In the genomic region with DNA sequence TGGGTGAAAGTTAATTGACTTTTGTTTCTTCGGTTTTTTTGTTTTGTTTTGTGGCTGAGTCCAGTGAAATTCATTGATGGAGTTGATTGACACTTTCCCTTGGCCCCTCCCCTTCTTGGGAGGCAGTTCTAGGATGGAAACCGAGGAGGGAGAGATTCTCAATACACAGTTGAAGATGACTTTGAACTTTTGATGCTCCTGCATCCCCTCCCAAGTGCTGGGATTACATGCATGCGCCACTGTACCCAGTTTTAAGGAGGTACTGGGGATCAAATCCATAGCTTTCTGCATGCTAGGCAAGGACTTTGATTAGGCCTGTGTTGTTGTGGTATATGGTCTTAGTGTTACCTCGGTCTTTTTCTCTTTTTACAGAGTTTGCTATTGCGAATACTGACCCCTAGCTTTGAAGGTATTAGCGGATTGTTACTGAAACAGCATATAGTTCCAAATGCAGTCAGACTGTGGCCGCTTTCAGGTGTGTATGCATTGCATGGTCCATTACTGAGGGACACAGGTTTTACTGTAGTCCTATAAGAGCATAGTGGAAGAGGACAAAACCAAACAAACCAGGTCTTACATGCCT, we compare ENCODE assay signal across 8 mouse cellular contexts. TPM values are rescaled to one million over a fixed set of nuclear protein-coding genes. Genes with fewer than 3 reads are reported as not detected.
DNase-seq lines count a peak whose midpoint lies in the region; ATAC-seq and TF ChIP-seq lines count a peak whose summit lies in the region.

No protein-coding gene starts in this region.

- TF ChIP-seq CTCF in thymus, adult 2 months (IDR thresholded peaks at IDR 0.05; ENCODE audit: borderline replicate concordance, control insufficient read depth, extremely low read depth, insufficient read depth, low read length, poor library complexity), result no peak

- 0 out of 2 replicates have a peak, but pooled peaks cover under 1% of the 10 kb centered on the region for H3K36me3 ChIP-seq in thymus, adult 2 months (ENCODE audit: control insufficient read depth, insufficient read depth, low read length)
- peaks cover 38% of the 10 kb centered on the region for H3K36me3 ChIP-seq in limb, embryonic 10.5 days
- H3K36me3 ChIP-seq in neural tube, embryonic 15.5 days, result peaks cover 9% of the 10 kb centered on the region; the same call in 1 of the 2 replicates

- ATAC-seq in neural tube, embryonic 15.5 days (ENCODE audit: low FRiP score), result no peak

- H3K9ac ChIP-seq in neural tube, embryonic 15.5 days (replicated peaks), result peak overlapping the region; percentile 93

- H3K9me3 ChIP-seq in limb, embryonic 10.5 days (replicated peaks), result no peaks in the 10 kb centered on the region
- H3K9me3 ChIP-seq in neural tube, embryonic 15.5 days (replicated peaks), result no peaks in the 10 kb centered on the region

- WGBS in thymus, adult 2 months, result 30% methylated on average over 7 of the region's 7 CpGs
- 44% methylated on average over 7 of the region's 7 CpGs for WGBS in limb, embryonic 10.5 days
- WGBS in neural tube, embryonic 15.5 days, result 39% methylated on average over 7 of the region's 7 CpGs

- H3K4me2 ChIP-seq in neural tube, embryonic 15.5 days, result peak overlapping the region; percentile 79

- peak; percentile 19 for DNase-seq in cerebellum, adult 11-12 months
- no peak for DNase-seq in cerebellum, adult 11 months
- DNase-seq in thymus, adult 2 months, result no peak
- DNase-seq in thymus, postnatal 4 days, result no peak
- DNase-seq in limb, embryonic 10.5 days (ENCODE audit: low spot score), result no peak
- no peak for DNase-seq in yolk sac, embryonic 10.5 days (ENCODE audit: low spot score)
- no peak for DNase-seq in gastrocnemius, postnatal 36 days

- H3K27ac ChIP-seq in thymus, adult 2 months (ENCODE audit: control insufficient read depth, insufficient read depth, low read length), result peak overlapping the region; percentile 59
- peak overlapping the region; percentile 99 for H3K27ac ChIP-seq in limb, embryonic 10.5 days
- H3K27ac ChIP-seq in neural tube, embryonic 15.5 days (replicated peaks), result peak overlapping the region; percentile 95

- peaks cover 7% of the 10 kb centered on the region for H3K4me1 ChIP-seq in thymus, adult 2 months (replicated peaks; ENCODE audit: control insufficient read depth, insufficient read depth, low read length)
- peaks cover 24% of the 10 kb centered on the region for H3K4me1 ChIP-seq in limb, embryonic 10.5 days
- H3K4me1 ChIP-seq in neural tube, embryonic 15.5 days, result peaks cover 32% of the 10 kb centered on the region

- H3K27me3 ChIP-seq in thymus, adult 2 months (ENCODE audit: control insufficient read depth, insufficient read depth, low read length), result no peaks in the 10 kb centered on the region
- H3K27me3 ChIP-seq in limb, embryonic 10.5 days (ENCODE audit: low read depth, poor library complexity, severe bottlenecking), result no peaks in the 10 kb centered on the region
- H3K27me3 ChIP-seq in neural tube, embryonic 15.5 days (replicated peaks), result no peaks in the 10 kb centered on the region

- H3K4me3 ChIP-seq in thymus, adult 2 months (ENCODE audit: control insufficient read depth, insufficient read depth, low read length), result peak overlapping the region; percentile 82
- H3K4me3 ChIP-seq in limb, embryonic 10.5 days, result peak overlapping the region; percentile 94
- peak overlapping the region; percentile 95 for H3K4me3 ChIP-seq in neural tube, embryonic 15.5 days (replicated peaks)

- intact Hi-C loops in gastrocnemius, postnatal 36 days (cut with DNase I), result no loop called here

- no peak for TF ChIP-seq POLR2A in thymus, adult 2 months (IDR thresholded peaks at IDR 0.05; ENCODE audit: control insufficient read depth, extremely low read depth, insufficient read depth, low read length, poor library complexity)

RNA-seq across cellular contexts. Expression of a gene that starts 3.5 kb away (rescaled TPM):
- polyA plus RNA-seq in thymus, adult 2 months (2012; rRNA removed), result 126 and 145 TPM in 2 replicates
- 57.8 and 60.5 TPM in 2 replicates for polyA plus RNA-seq in limb, embryonic 10.5 days (2016; fragmentation: Nextera tagmentation; extraction: Ambion mirVana)
- 45.8 and 47.6 TPM in 2 replicates for polyA plus RNA-seq in neural tube, embryonic 15.5 days (2015; fragmentation: Nextera tagmentation; extraction: Ambion mirVana)
- total RNA-seq in gastrocnemius, postnatal 36 days (2021), result 10 to 100 TPM; 60.6 to 71.8 TPM

RNA-seq across cellular contexts. Expression of a gene that starts 24.1 kb away (rescaled TPM):
- 118 and 145 TPM in 2 replicates for polyA plus RNA-seq in thymus, adult 2 months (2012; rRNA removed)
- polyA plus RNA-seq in limb, embryonic 10.5 days (2016; fragmentation: Nextera tagmentation; extraction: Ambion mirVana), result 54.8 and 63.9 TPM in 2 replicates
- polyA plus RNA-seq in neural tube, embryonic 15.5 days (2015; fragmentation: Nextera tagmentation; extraction: Ambion mirVana), result 36.5 and 59.9 TPM in 2 replicates
- total RNA-seq in gastrocnemius, postnatal 36 days (2021), result 10 to 100 TPM; 47.4 to 55.4 TPM

RNA-seq across cellular contexts. Expression of a gene that starts 36.0 kb away (rescaled TPM):
- polyA plus RNA-seq in thymus, adult 2 months (2012; rRNA removed), result 3,303 and 3,543 TPM in 2 replicates
- 1,397 and 1,583 TPM in 2 replicates for polyA plus RNA-seq in limb, embryonic 10.5 days (2016; fragmentation: Nextera tagmentation; extraction: Ambion mirVana)
- polyA plus RNA-seq in neural tube, embryonic 15.5 days (2015; fragmentation: Nextera tagmentation; extraction: Ambion mirVana), result 659 and 826 TPM in 2 replicates
- 100 to 1,000 TPM; 328 to 417 TPM for total RNA-seq in gastrocnemius, postnatal 36 days (2021)

RNA-seq across cellular contexts. Expression of a gene that starts 51.0 kb away (rescaled TPM):
- 2.1 and 3.1 TPM in 2 replicates for polyA plus RNA-seq in thymus, adult 2 months (2012; rRNA removed)
- polyA plus RNA-seq in limb, embryonic 10.5 days (2016; fragmentation: Nextera tagmentation; extraction: Ambion mirVana), result 1.2 TPM in 2 replicates
- polyA plus RNA-seq in neural tube, embryonic 15.5 days (2015; fragmentation: Nextera tagmentation; extraction: Ambion mirVana), result 3.7 and 4.7 TPM in 2 replicates
- total RNA-seq in gastrocnemius, postnatal 36 days (2021), result under 1 TPM in 1 of 2 experiments, not detected in 1; 0.23 TPM
